Mouse (Mus musculus) lung, embryonic 15.5 days (tissue): ENCODE data around the gene Cacna1i. TPM values are rescaled to one million over a fixed set of nuclear protein-coding genes. Genes with fewer than 3 reads are reported as not detected.
A peak's percentile ranks its signal among the peaks of the same experiment; 100 is the strongest.

Source experiments
- ATAC-seq: fragments of 200-750 bp; cut with Nextera tagmentation; 2 replicates; pipeline ENCODE4 v1.8.0; 2017; ENCODE audit warnings: moderate number of reproducible peaks, borderline replicate concordance; ENCODE audit not compliant: low FRiP score, low TSS enrichment; ENCODE audit errors: extremely low read depth
- H3K27ac ChIP-seq: fragments of 300-500 bp; sonication (generic); 2 replicates; pipeline ENCODE4 v1.5.1; 2015; ENCODE audit warnings: moderate library complexity, mild to moderate bottlenecking, inconsistent platforms
- H3K27me3 ChIP-seq: fragments of 300-500 bp; sonication (generic); 2 replicates; pipeline ENCODE4 v1.6.1; 2015; ENCODE audit warnings: inconsistent platforms
- H3K36me3 ChIP-seq: fragments of 300-500 bp; sonication (generic); 2 replicates; pipeline ENCODE4 v1.6.1; 2015; ENCODE audit warnings: inconsistent platforms
- H3K4me1 ChIP-seq: fragments of 300-500 bp; sonication (generic); 2 replicates; pipeline ENCODE4 v1.6.1; 2015; ENCODE audit warnings: inconsistent platforms
- H3K4me2 ChIP-seq: fragments of 300-500 bp; sonication (generic); 2 replicates; pipeline ENCODE4 v1.6.1; 2015; ENCODE audit warnings: inconsistent platforms, mild to moderate bottlenecking, moderate library complexity
- H3K4me3 ChIP-seq: fragments of 300-500 bp; sonication (generic); 2 replicates; pipeline ENCODE4 v1.5.1; 2015; ENCODE audit warnings: mild to moderate bottlenecking, inconsistent platforms
- H3K9ac ChIP-seq: fragments of 300-500 bp; sonication (generic); 2 replicates; pipeline ENCODE4 v1.6.1; 2015; ENCODE audit warnings: inconsistent platforms
- H3K9me3 ChIP-seq: fragments of 300-500 bp; sonication (generic); 2 replicates; pipeline ENCODE4 v1.6.1; 2016; ENCODE audit warnings: inconsistent platforms
- WGBS: fragments of 180-500 bp; shearing (Covaris S2); methylation state at CpG from one replicate; pipeline ENCODE4 v1.1.7; 2015; 5-methylcytosine and 5-hydroxymethylcytosine counted together
- polyA plus RNA-seq: library from polyadenylated mRNA; unstranded; fragments of >200 nt; fragmentation: Nextera tagmentation; extraction: Ambion mirVana; gene quantifications from 2 replicates; pipeline ENCODE4 v1.2.1, GENCODE M21; 2015

The Cacna1i gene
- polyA plus RNA-seq = not detected in 2 replicates

DNA sequence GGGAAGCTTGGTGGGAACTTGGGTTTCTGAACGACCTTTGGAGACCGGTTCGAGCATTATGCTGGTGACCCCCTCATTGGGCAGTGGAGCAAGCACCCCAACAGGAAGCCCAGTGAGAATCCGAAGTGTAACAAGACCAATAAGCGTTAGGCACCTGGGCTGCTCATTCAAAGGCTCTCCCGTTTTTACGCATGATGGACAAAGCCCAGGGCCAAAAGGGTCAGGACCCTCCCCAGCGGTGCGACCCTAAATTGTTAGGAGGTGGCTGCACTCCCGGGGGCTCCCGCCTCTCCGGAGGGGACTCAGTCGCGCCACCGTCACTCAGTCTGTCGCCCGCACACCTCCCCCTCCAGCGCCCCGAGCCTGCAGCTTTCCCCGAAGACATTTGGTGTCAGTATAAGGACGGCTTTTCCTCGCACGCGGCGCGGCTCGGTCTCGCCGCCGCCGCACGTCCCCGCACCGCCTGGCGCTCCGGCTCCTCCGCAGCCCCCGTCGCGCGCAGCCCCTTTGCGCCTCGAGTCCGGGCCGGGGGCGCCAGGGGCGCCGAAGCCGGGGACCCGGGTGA is at the start of gene Cacna1i:
Gene Cacna1i (plus strand): TSS at position 388 of the 565 bp plus-strand sequence.
- Histone ChIP-seq H3K4me2 (peak within 1 kb of the TSS; percentile 78), H3K9me3 (no peaks in the 10 kb centered on the region), H3K27me3 (peaks cover 93% of the 10 kb centered on the region), H3K36me3 (no peaks in the 10 kb centered on the region), H3K4me3 (peak within 1 kb of the TSS; percentile 36), H3K9ac (no peak within 1 kb of the TSS), H3K4me1 (peaks cover 6% of the 10 kb centered on the region; the same call in 1 of the 2 replicates), H3K27ac (no peak within 1 kb of the TSS)
- WGBS = 2% methylated on average over 50 of the region's 50 CpGs
- no peak for ATAC-seq

DNA sequence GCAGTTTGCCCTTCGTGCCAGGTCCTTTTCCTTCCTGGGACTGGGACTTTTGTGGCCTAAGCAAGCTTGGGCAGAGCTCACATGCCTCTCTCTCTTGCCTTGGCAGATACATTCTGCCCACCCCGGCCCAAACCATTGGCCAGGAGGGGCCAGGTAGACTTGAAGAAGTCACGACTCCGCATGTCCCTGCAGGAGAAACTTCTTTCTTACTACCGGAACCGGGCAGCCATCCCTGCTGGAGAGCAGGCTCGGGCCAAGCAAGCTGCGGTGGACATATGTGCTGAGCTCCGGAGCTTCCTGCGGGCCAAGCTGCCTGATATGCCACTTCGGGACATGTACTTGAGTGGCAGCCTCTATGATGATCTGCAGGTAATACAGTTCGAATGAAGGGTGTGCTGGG is 38.9 kb upstream of the Cacna1i start:
- peaks cover 3% of the 10 kb centered on the region; the same call in 1 of the 2 replicates for H3K4me1 ChIP-seq
- H3K9me3 ChIP-seq = no peaks in the 10 kb centered on the region
- H3K4me3 ChIP-seq = no peak overlapping the region
- peaks cover 75% of the 10 kb centered on the region for H3K36me3 ChIP-seq
- H3K27me3 ChIP-seq = no peaks in the 10 kb centered on the region
- ATAC-seq = no peak
- H3K4me2 ChIP-seq = no peak overlapping the region
- H3K9ac ChIP-seq = no peak overlapping the region
- 94% methylated on average over 12 of the region's 12 CpGs for WGBS
- no peak overlapping the region for H3K27ac ChIP-seq

DNA sequence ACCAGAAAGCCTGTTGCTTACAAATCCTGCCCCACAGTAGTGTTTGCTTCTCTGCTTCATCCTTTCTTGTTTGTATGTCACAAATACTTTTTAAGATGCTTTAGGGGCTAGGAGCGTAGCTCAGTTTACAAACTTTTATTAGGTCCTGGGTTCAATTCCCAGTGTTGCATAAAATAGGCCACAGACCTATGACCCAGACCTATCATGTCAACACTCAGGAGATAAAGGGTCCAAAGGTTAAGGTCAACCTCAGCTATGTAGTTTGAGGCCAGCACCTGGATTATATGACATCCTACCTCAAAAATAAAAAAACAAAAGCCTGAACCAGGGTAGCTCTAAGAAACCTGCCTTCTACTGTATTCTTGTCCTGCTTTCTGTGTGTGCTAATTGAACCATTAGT is 38.4 kb upstream of the Cacna1i start:
- Histone ChIP-seq H3K9me3 (no peaks in the 10 kb centered on the region), H3K36me3 (peaks cover 72% of the 10 kb centered on the region), H3K4me2 (no peak overlapping the region), H3K27me3 (no peaks in the 10 kb centered on the region), H3K27ac (no peak overlapping the region), H3K4me3 (no peak overlapping the region), H3K9ac (no peak overlapping the region), H3K4me1 (peaks cover 5% of the 10 kb centered on the region; the same call in 1 of the 2 replicates)
- WGBS = 95% methylated on average over 1 of the region's 1 CpGs
- ATAC-seq = no peak

DNA sequence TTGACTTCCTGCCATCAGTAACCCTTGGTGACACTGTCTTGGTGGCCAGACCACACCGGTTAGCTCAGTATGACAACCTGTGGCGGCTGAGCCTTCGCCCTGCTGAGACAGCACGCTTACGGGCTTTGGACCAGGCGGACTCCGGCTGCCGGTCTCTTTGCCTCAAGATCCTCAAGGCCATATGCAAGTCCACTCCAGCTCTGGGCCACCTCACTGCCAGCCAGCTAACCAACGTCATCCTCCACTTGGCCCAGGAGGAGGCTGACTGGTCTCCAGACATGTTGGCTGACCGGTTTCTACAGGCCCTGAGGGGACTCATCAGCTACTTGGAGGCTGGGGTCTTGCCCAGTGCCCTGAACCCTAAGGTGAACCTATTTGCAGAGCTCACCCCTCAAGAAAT is 37.4 kb upstream of the Cacna1i start:
- Histone ChIP-seq H3K4me3 (no peak overlapping the region), H3K9ac (no peak overlapping the region), H3K9me3 (no peaks in the 10 kb centered on the region), H3K4me2 (no peak overlapping the region), H3K4me1 (peaks cover 15% of the 10 kb centered on the region), H3K36me3 (peaks cover 64% of the 10 kb centered on the region), H3K27me3 (no peaks in the 10 kb centered on the region), H3K27ac (no peak overlapping the region)
- ATAC-seq = no peak
- WGBS = 93% methylated on average over 10 of the region's 10 CpGs

DNA sequence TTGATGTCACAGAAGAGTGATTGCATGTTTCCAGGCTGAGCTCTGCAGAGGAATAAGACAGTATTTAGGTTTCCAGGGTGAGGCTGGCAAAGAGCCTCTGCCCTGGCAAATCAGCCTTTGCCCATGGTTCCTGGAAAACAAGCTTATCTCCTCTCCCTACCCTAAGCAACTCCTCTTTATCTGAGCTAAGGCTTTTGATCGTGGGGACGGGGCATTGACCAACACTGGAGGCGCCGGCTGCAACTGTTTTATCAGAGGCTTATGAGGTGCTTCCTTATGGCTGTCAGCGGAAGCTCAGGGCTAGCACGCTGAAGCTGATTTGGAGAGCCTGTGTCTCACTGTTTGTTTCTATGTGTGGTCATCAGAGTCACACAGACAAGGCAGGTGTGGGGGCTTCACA is 36.5 kb upstream of the Cacna1i start:
- WGBS = 64% methylated on average over 6 of the region's 6 CpGs
- Histone ChIP-seq H3K27ac (no peak overlapping the region), H3K4me1 (peaks cover 15% of the 10 kb centered on the region)

DNA sequence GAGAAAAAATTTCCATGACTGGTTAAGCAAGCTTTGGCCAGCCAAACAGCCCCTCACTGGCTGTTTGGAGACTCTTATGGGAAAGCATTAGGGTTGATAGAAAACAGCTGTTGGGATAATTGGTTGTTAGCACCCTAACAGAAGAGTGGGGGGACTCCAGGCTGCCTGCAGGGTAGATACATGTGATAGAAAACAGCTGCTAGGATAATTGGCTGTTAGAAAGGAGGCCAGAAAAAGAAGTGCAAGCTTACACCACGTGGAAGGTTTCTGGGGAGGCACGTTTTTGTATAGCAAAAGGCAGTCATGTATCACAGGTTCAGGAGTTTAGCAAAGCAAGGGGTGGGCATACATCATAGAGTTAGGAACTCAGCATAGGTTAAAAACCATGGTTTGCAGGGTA is 33.5 kb upstream of the Cacna1i start:
- Histone ChIP-seq H3K4me3 (no peak overlapping the region), H3K4me2 (peak overlapping the region; percentile 82; the same call in 1 of the 2 replicates), H3K9ac (no peak overlapping the region), H3K36me3 (peaks cover 58% of the 10 kb centered on the region), H3K4me1 (peaks cover 34% of the 10 kb centered on the region), H3K27me3 (no peaks in the 10 kb centered on the region), H3K9me3 (no peaks in the 10 kb centered on the region), H3K27ac (peak overlapping the region; percentile 95; the same call in 1 of the 2 replicates)
- 23% methylated on average over 2 of the region's 2 CpGs for WGBS
- no peak for ATAC-seq

More for the DNA sequence above, 36.5 kb upstream of the Cacna1i start:
- Histone ChIP-seq H3K9ac (no peak overlapping the region), H3K4me3 (no peak overlapping the region), H3K27me3 (no peaks in the 10 kb centered on the region), H3K36me3 (peaks cover 58% of the 10 kb centered on the region), H3K9me3 (no peaks in the 10 kb centered on the region), H3K4me2 (no peak overlapping the region)
- ATAC-seq = no peak

DNA sequence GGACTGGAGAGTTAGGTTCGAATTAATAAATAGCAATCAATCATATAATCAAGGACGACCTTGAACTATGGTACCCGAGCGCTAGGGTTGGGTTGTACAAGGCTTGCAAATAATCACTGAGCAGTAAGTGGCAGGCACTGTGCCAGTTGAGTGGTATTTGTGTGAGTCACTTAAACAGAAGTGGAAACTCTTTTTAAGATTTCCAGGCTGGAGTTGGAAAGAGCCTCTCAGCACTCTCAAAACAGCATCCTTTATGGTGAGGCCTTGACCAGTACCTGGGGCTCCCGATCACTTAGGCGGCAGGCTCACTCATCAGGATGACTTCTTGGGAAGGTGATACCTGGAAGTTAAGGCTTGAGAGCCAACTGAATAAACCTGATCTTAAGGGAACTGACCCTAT is 32.8 kb upstream of the Cacna1i start:
- Histone ChIP-seq H3K4me2 (peak overlapping the region; percentile 82), H3K27me3 (no peaks in the 10 kb centered on the region), H3K36me3 (peaks cover 55% of the 10 kb centered on the region), H3K27ac (peak overlapping the region; percentile 95), H3K9me3 (no peaks in the 10 kb centered on the region), H3K9ac (peak overlapping the region; percentile 72), H3K4me3 (peak overlapping the region; percentile 86), H3K4me1 (peaks cover 34% of the 10 kb centered on the region)
- 30% methylated on average over 6 of the region's 6 CpGs for WGBS
- no peak for ATAC-seq

DNA sequence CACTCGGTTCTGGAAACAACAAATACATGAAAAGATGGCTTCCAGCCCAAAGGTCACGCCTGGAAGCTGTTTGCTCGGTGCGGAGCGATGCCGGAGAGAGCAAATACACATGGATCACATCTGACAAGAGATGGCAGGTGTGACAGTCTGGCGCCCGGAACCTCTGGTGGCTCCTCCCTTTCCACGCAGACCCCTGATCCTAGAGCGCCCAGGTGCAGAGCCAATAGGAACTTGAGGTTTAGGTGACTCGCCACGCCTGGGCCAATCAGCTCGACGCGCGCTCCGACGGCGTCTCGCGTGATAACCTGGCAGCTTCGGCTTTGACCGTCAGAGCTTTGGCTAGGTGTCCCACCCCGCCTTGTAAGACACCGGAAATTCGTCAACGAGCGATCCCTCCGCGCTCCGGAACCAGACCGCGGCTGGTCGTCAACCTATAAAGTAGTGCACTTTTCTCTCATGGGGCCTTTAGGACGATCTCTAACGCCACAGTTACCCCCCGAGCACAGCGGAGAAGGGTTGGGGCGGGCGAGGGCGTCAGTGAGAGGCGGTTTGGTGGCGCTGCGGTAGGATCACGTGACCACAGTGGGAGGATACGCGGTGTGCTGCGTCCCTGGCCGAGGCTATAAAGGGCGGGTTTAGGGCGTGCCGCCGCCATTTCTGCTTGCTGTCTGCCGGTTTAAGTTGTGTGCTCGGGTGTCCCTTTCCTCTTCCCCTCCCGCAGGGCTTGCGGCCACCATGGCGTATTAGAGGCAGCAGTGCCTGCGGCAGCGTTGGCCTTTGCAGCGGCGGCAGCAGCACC is 32.0 kb upstream of the Cacna1i start, which contains the start of gene Atf4:
Gene Atf4 (plus strand): TSS at position 338 of the 799 bp plus-strand sequence.
- no peaks in the 10 kb centered on the region for H3K9me3 ChIP-seq
- under 1% methylated on average over 60 of the region's 62 CpGs for WGBS
- no peaks in the 10 kb centered on the region for H3K27me3 ChIP-seq
- H3K4me1 ChIP-seq = peaks cover 34% of the 10 kb centered on the region
- peak within 1 kb of the TSS; percentile 96 for H3K9ac ChIP-seq
- peak within 1 kb of the TSS; percentile 95 for H3K27ac ChIP-seq
- peaks cover 53% of the 10 kb centered on the region for H3K36me3 ChIP-seq
- peak; percentile 94 for ATAC-seq
- H3K4me2 ChIP-seq = peak within 1 kb of the TSS; percentile 82
- H3K4me3 ChIP-seq = peak within 1 kb of the TSS; percentile 86

DNA sequence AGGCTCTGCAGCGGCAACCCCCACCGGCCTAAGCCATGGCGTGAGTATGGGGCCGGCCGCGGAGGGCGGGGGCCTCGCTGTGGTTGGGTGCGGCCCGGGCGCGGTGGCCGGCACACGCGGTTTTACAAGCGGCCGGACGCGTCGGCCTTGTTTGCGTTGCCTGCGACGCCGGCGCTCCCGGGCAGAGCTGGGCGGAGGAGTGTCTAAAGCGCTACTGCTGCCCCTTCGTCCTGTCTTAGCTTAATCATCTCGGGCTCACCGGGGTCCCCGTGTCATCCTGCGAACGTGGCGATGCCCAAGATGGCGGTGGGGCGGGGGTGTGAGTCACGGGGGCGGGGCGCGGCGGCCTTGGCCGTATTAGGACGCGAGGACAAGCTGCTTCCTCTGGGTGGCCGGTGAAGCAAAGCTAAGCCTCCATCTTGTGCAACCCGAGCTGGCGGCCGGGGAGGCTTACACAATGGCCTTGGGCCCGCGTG is 31.4 kb upstream of the Cacna1i start:
- H3K9ac ChIP-seq = peak overlapping the region; percentile 96
- peaks cover 51% of the 10 kb centered on the region for H3K36me3 ChIP-seq
- peaks cover 34% of the 10 kb centered on the region for H3K4me1 ChIP-seq
- no peaks in the 10 kb centered on the region for H3K9me3 ChIP-seq
- ATAC-seq = peak; percentile 58
- peak overlapping the region; percentile 86 for H3K4me3 ChIP-seq
- H3K4me2 ChIP-seq = peak overlapping the region; percentile 82
- no peaks in the 10 kb centered on the region for H3K27me3 ChIP-seq
- under 1% methylated on average over 51 of the region's 51 CpGs for WGBS
- H3K27ac ChIP-seq = peak overlapping the region; percentile 95

DNA sequence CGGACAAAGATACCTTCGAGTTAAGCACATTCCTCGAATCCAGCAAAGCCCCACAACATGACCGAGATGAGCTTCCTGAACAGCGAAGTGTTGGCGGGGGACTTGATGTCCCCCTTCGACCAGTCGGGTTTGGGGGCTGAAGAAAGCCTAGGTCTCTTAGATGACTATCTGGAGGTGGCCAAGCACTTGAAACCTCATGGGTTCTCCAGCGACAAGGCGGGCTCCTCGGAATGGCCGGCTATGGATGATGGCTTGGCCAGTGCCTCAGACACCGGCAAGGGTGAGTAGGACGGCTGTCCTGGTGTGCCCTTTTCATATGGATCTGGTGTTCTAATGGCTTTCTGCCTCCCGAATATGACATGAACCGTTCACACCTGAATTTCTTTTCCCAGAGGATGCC is 30.8 kb upstream of the Cacna1i start:
- H3K27me3 ChIP-seq = no peaks in the 10 kb centered on the region
- peak overlapping the region; percentile 95 for H3K27ac ChIP-seq
- WGBS = 3% methylated on average over 16 of the region's 16 CpGs
- H3K9ac ChIP-seq = peak overlapping the region; percentile 96
- no peak for ATAC-seq
- peaks cover 50% of the 10 kb centered on the region for H3K36me3 ChIP-seq
- H3K9me3 ChIP-seq = no peaks in the 10 kb centered on the region
- H3K4me2 ChIP-seq = peak overlapping the region; percentile 82
- peaks cover 34% of the 10 kb centered on the region for H3K4me1 ChIP-seq
- H3K4me3 ChIP-seq = peak overlapping the region; percentile 86

DNA sequence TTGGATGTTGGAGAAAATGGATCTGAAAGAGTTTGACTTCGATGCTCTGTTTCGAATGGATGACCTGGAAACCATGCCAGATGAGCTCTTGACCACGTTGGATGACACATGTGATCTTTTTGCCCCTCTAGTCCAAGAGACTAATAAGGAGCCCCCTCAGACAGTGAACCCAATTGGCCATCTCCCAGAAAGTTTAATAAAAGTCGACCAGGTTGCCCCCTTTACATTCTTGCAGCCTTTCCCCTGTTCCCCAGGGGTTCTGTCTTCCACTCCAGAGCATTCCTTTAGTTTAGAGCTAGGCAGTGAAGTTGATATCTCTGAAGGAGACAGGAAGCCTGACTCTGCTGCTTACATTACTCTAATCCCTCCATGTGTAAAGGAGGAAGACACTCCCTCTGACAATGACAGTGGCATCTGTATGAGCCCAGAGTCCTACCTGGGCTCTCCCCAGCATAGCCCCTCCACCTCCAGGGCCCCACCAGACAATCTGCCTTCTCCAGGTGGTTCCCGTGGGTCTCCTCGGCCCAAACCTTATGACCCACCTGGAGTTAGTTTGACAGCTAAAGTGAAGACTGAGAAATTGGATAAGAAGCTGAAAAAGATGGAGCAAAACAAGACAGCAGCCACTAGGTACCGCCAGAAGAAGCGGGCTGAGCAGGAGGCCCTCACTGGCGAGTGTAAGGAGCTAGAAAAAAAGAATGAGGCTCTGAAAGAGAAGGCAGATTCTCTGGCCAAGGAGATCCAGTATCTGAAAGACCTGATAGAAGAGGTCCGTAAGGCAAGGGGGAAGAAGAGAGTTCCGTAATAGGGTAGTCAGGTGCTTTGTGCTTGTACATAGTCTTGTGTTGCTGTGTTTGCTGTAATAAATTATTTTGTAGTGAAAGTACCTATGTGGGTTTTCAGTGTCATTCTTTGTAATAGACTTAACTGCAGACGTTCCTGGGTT is 30.1 kb upstream of the Cacna1i start:
- no peaks in the 10 kb centered on the region for H3K9me3 ChIP-seq
- peak overlapping the region; percentile 82 for H3K4me2 ChIP-seq
- peak overlapping the region; percentile 96 for H3K9ac ChIP-seq
- peak overlapping the region; percentile 95 for H3K27ac ChIP-seq
- H3K36me3 ChIP-seq = peaks cover 47% of the 10 kb centered on the region
- no peak for ATAC-seq
- peaks cover 34% of the 10 kb centered on the region for H3K4me1 ChIP-seq
- no peaks in the 10 kb centered on the region for H3K27me3 ChIP-seq
- 50% methylated on average over 12 of the region's 12 CpGs for WGBS
- peak overlapping the region; percentile 86 for H3K4me3 ChIP-seq
